Comparison of ENCODE assay signal across 24 mouse cellular contexts in genomic region chr3:136738914-136739313, GRCm38 (mm10).
DNase-seq lines count a peak whose midpoint lies in the region; ATAC-seq and TF ChIP-seq lines count a peak whose summit lies in the region.
"Had no signal": no experiment of that assay in that cellular context is flagged by ENCODE, and none has a peak within 500 bp of the region (broad histone marks: within the 10 kb centered on the region; RNA-seq: fewer than 3 reads in every experiment).

No protein-coding gene starts in this region.

- H3K9ac ChIP-seq in lung, embryonic 14.5 days = no peak overlapping the region
- H3K9ac ChIP-seq in lung, embryonic 16.5 days (ENCODE audit: low read length) = no peak overlapping the region
- 0 out of 2 replicates have a peak overlapping the region, but pooled peaks have one; percentile 17 for H3K9ac ChIP-seq in CH12.LX (ENCODE audit: insufficient read depth, low read depth)
- H3K9ac ChIP-seq: embryonic facial prominence, embryonic 13.5 days; embryonic facial prominence, embryonic 15.5 days; forebrain, embryonic 12.5 days had no signal

- TF ChIP-seq POLR2A in lung, adult 2 months (IDR thresholded peaks at IDR 0.05; ENCODE audit: borderline replicate concordance, extremely low read depth, low read depth, low read length) = no peak
- TF ChIP-seq POLR2A in CH12.LX (IDR thresholded peaks at IDR 0.05; ENCODE audit: low read depth, low read length) = no peak

- no peaks in the 10 kb centered on the region for H3K36me3 ChIP-seq in lung, embryonic 14.5 days (ENCODE audit: insufficient read depth)
- H3K36me3 ChIP-seq in lung, embryonic 16.5 days (ENCODE audit: control insufficient read depth, insufficient read depth, low read length) = no peaks in the 10 kb centered on the region
- H3K36me3 ChIP-seq in CH12.LX (replicated peaks in 1 of 2; ENCODE audit: control insufficient read depth in 1 of 2, insufficient read depth in 1 of 2, low read length in 1 of 2) = peaks cover 0 to 18% of the 10 kb centered on the region in 2 experiments
- H3K36me3 ChIP-seq: embryonic facial prominence, embryonic 13.5 days; embryonic facial prominence, embryonic 15.5 days; forebrain, embryonic 10.5 days; forebrain, embryonic 12.5 days had no signal

- no peak; the same call in 1 of the 2 replicates for TF ChIP-seq RAD21 in CH12.LX (IDR thresholded peaks at IDR 0.05; ENCODE audit: low read depth, low read length)

- WGBS in lung, embryonic 14.5 days = 75% methylated on average over 5 of the region's 5 CpGs
- WGBS in lung, adult 2 months = 77% methylated on average over 5 of the region's 5 CpGs
- 70% methylated on average over 5 of the region's 5 CpGs for WGBS in lung, embryonic 16.5 days

- H3K79me2 ChIP-seq in CH12.LX (replicated peaks; ENCODE audit: control insufficient read depth, extremely low read depth, insufficient read depth, poor library complexity, severe bottlenecking) = peaks cover 35% of the 10 kb centered on the region

- H3K27me3 ChIP-seq in lung, embryonic 14.5 days (ENCODE audit: insufficient read depth, low read length) = no peaks in the 10 kb centered on the region
- H3K27me3 ChIP-seq in lung, embryonic 16.5 days (ENCODE audit: control insufficient read depth, insufficient read depth, low read depth, low read length) = no peaks in the 10 kb centered on the region
- H3K27me3 ChIP-seq in CH12.LX (replicated peaks) = no peaks in the 10 kb centered on the region
- H3K27me3 ChIP-seq: embryonic facial prominence, embryonic 13.5 days; embryonic facial prominence, embryonic 15.5 days; forebrain, embryonic 12.5 days had no signal

- H3K4me1 ChIP-seq in lung, embryonic 14.5 days (ENCODE audit: insufficient read depth) = no peaks in the 10 kb centered on the region; the same call in 1 of the 2 replicates
- peaks cover 17% of the 10 kb centered on the region for H3K4me1 ChIP-seq in lung, adult 2 months (ENCODE audit: control insufficient read depth, insufficient read depth, low read length)
- peaks cover 19% of the 10 kb centered on the region for H3K4me1 ChIP-seq in lung, embryonic 16.5 days (replicated peaks; ENCODE audit: control insufficient read depth, insufficient read depth, low read length)
- H3K4me1 ChIP-seq in CH12.LX (ENCODE audit: control insufficient read depth in 1 of 2, insufficient read depth in 2 of 2) = peaks cover 40 to 87% of the 10 kb centered on the region in 2 experiments

- no peak for ATAC-seq in lung, embryonic 14.5 days (ENCODE audit: insufficient read depth)
- no peak for ATAC-seq in lung, embryonic 16.5 days (ENCODE audit: low read depth)
- ATAC-seq: CD4-positive, CD25-positive, alpha-beta regulatory T cell, adult 4 months; forebrain, embryonic 14.5 days; forebrain, embryonic 16.5 days had no signal

- in situ Hi-C loops in CH12.LX (cut with MboI; ENCODE audit: low pct_ligation_motif_present, low pct_unique_long_range_greater_than_20kb, low sequenced_read_pairs) = no loop called here

- no peaks in the 10 kb centered on the region for H3K9me3 ChIP-seq in lung, embryonic 14.5 days (ENCODE audit: low read depth, low read length)
- no peaks in the 10 kb centered on the region for H3K9me3 ChIP-seq in lung, embryonic 16.5 days (ENCODE audit: control insufficient read depth, low read length)
- H3K9me3 ChIP-seq in CH12.LX (replicated peaks; ENCODE audit: low read length) = no peaks in the 10 kb centered on the region
- H3K9me3 ChIP-seq: embryonic facial prominence, embryonic 13.5 days; embryonic facial prominence, embryonic 15.5 days; forebrain, embryonic 10.5 days; forebrain, embryonic 12.5 days had no signal

- dilution Hi-C loops in CH12.LX (cut with MboI; ENCODE audit: extremely low pct_ligation_motif_present, extremely low pct_unique_long_range_greater_than_20kb, low sequenced_read_pairs) = no loop called here

- H3K4me2 ChIP-seq in lung, embryonic 14.5 days = 0 out of 2 replicates have a peak overlapping the region, but pooled peaks have one; percentile 7
- peak overlapping the region; percentile 21; the same call in 1 of the 2 replicates for H3K4me2 ChIP-seq in lung, embryonic 16.5 days (ENCODE audit: low read depth, low read length)
- H3K4me2 ChIP-seq in CH12.LX (ENCODE audit: insufficient read depth, low read depth, poor library complexity, severe bottlenecking) = peak overlapping the region; percentile 63
- H3K4me2 ChIP-seq: embryonic facial prominence, embryonic 13.5 days; embryonic facial prominence, embryonic 15.5 days; forebrain, embryonic 12.5 days had no signal

- H3K4me3 ChIP-seq in lung, embryonic 14.5 days (ENCODE audit: low read depth, low read length) = no peak overlapping the region
- no peak overlapping the region for H3K4me3 ChIP-seq in lung, adult 2 months (replicated peaks; ENCODE audit: extremely low read depth, low read depth, low read length)
- no peak overlapping the region for H3K4me3 ChIP-seq in lung, embryonic 16.5 days (ENCODE audit: low read length)
- no peak overlapping the region for H3K4me3 ChIP-seq in CH12.LX (replicated peaks in 1 of 3; ENCODE audit: low read depth in 2 of 3, low read length in 2 of 3, poor library complexity in 1 of 3)
- H3K4me3 ChIP-seq: embryonic facial prominence, embryonic 13.5 days; embryonic facial prominence, embryonic 15.5 days; erythroblast, embryonic 14.5 days; forebrain, embryonic 10.5 days; forebrain, embryonic 12.5 days had no signal

- no peak; the same call in 1 of the 2 replicates for TF ChIP-seq EP300 in CH12.LX (IDR thresholded peaks at IDR 0.05; ENCODE audit: low read length)

- peak overlapping the region; percentile 63 for H3K27ac ChIP-seq in lung, embryonic 14.5 days (ENCODE audit: low read depth)
- H3K27ac ChIP-seq in lung, embryonic 16.5 days (ENCODE audit: low read length) = peak overlapping the region; percentile 87
- H3K27ac ChIP-seq in CH12.LX (ENCODE audit: insufficient read depth, low read depth) = peak overlapping the region; percentile 48; the same call in 1 of the 2 replicates
- H3K27ac ChIP-seq: embryonic facial prominence, embryonic 13.5 days; embryonic facial prominence, embryonic 15.5 days; forebrain, embryonic 10.5 days; forebrain, embryonic 12.5 days had no signal

- DNase-seq in lung, embryonic 14.5 days = no peak
- DNase-seq in lung, adult 2 months = no peak
- DNase-seq in lung, postnatal 10 days = no peak
- peak; percentile 62 for DNase-seq in CH12.LX (ENCODE audit: extremely low read depth)
- DNase-seq: adrenal gland, adult 2 months; adrenal gland, postnatal 10 days; adrenal gland, postnatal 25 days; B cell, adult 2 months; cerebellum, adult 11 months; cerebellum, adult 18-20 months; cerebellum, adult 8-10 months; cerebellum, adult 9-11 months; cerebellum, postnatal 14 days; cerebellum, postnatal 36 days; embryo, embryonic 11 days had no signal

- TF ChIP-seq CTCF in lung, embryonic 14.5 days (IDR thresholded peaks at IDR 0.05; ENCODE audit: low read depth) = no peak
- no peak for TF ChIP-seq CTCF in lung, adult 2 months (IDR thresholded peaks at IDR 0.05; ENCODE audit: insufficient read depth, low read length)
- TF ChIP-seq CTCF in CH12.LX (conservative IDR thresholded peaks at IDR 0.05 in 1 of 2, IDR thresholded peaks at IDR 0.05 in 1 of 2; ENCODE audit: low read depth in 2 of 2, low read length in 2 of 2) = no peak

TF ChIP-seq in CH12.LX, 34 proteins besides CTCF, POLR2A, EP300 and RAD21:
- TF ChIP-seq ETS1 (conservative IDR thresholded peaks at IDR 0.05; ENCODE audit: low read depth, low read length) = peak; percentile 51
- no peak for TF ChIP-seq ZKSCAN1 (IDR thresholded peaks at IDR 0.05; ENCODE audit: borderline replicate concordance, low read depth, low read length)
- peak; percentile 2; the same call in 1 of the 2 replicates for TF ChIP-seq JUN (IDR thresholded peaks at IDR 0.05; ENCODE audit: insufficient read depth, low read depth, low read length)
- peak; percentile 17 for TF ChIP-seq SMC3 (IDR thresholded peaks at IDR 0.05; ENCODE audit: low read depth, low read length)
- TF ChIP-seq HCFC1 (IDR thresholded peaks at IDR 0.05; ENCODE audit: low read depth, low read length) = no peak
- TF ChIP-seq BHLHE40 (IDR thresholded peaks at IDR 0.05; ENCODE audit: low read depth, low read length) = peak; percentile 67
- TF ChIP-seq CHD2 (IDR thresholded peaks at IDR 0.05; ENCODE audit: low read length) = no peak
- no peak for TF ChIP-seq USF2 (conservative IDR thresholded peaks at IDR 0.05; ENCODE audit: low read depth, low read length)

Comparison
In these comparisons a context has a peak if more than half of its experiments do, and no peak if none do; other contexts are left out.
1. H3K4me2 ChIP-seq: peak in every context shown above with its lines; median percentile 63 in CH12.LX; 21 in lung, embryonic 16.5 days; 7 in lung, embryonic 14.5 days.